Mouse (Mus musculus): ENCODE measurements at regions not wholly inside any gene's neighbourhood (a gene's known extent, or its start where the extent isn't known, plus 50 kb on each side); places are given as distances from the start of the nearest gene placed in this dataset.

- TF ChIP-seq CTCF (IDR thresholded peaks at IDR 0.05; ENCODE audit: borderline replicate concordance, extremely low read depth, insufficient read depth, insufficient read length) (no peak), POLR2A (IDR thresholded peaks at IDR 0.05; ENCODE audit: borderline replicate concordance, extremely low read depth, insufficient read depth, insufficient read length, poor library complexity, severe bottlenecking) (no peak)
These were observed 219.3 kb upstream of the Pdzrn3 start for GRCm38 (mm10) chr6:101596995-101597394.
